Comparison of ENCODE assay signal across 8 mouse cellular contexts in genomic region chr10:57784131-57784875, GRCm38 (mm10). TPM values are rescaled to one million over a fixed set of nuclear protein-coding genes. Genes with fewer than 3 reads are reported as not detected.
DNase-seq lines count a peak whose midpoint lies in the region; ATAC-seq and TF ChIP-seq lines count a peak whose summit lies in the region.

No protein-coding gene starts in this region.

- peak; percentile 15 for DNase-seq in Patski (ENCODE audit: low read depth, low spot score)
- DNase-seq in cerebellum, adult 18-20 months = peak; percentile 66 to 70
- DNase-seq in heart, postnatal 14 days = peak; percentile 70 to 72
- peak; percentile 67 to 71 for DNase-seq in layer of hippocampus, adult 8-10 months (ENCODE audit: low spot score in 2 of 2)
- peak; percentile 80 for DNase-seq in lung, postnatal 10 days
- DNase-seq in right cerebral cortex, adult 2 months (ENCODE audit: low spot score in 2 of 2) = peak; percentile 76 to 78

- peak overlapping the region; percentile 48 for H3K4me2 ChIP-seq in forebrain, embryonic 15.5 days (replicated peaks)

- 2% methylated on average over 7 of the region's 7 CpGs for WGBS in forebrain, embryonic 15.5 days

- peak overlapping the region; percentile 88 for H3K27ac ChIP-seq in forebrain, embryonic 15.5 days (replicated peaks)

- POLR2A ChIA-PET in Patski (lab: Charles Lee) = interaction anchor here (0.6 kb wide), 1 partner anchor 679 kb away, joined by 5 read pairs; no protein-coding TSS in a partner anchor

- H3K4me3 ChIP-seq in forebrain, embryonic 15.5 days = peak overlapping the region; percentile 39

- H3K36me3 ChIP-seq in forebrain, embryonic 15.5 days = no peaks in the 10 kb centered on the region

- H3K4me1 ChIP-seq in forebrain, embryonic 15.5 days = peaks cover 38% of the 10 kb centered on the region

- CTCF ChIA-PET in Patski (lab: Charles Lee) = no interaction called here

- intact Hi-C loops in heart, postnatal 14 days (cut with DNase I) = no loop called here

- H3K9me3 ChIP-seq in forebrain, embryonic 15.5 days = no peaks in the 10 kb centered on the region

- in situ Hi-C loops in Patski (cut with MboI; ENCODE audit: low pct_unique_long_range_greater_than_20kb) = no loop called here

- peaks cover 15% of the 10 kb centered on the region for H3K27me3 ChIP-seq in Patski
- no peaks in the 10 kb centered on the region for H3K27me3 ChIP-seq in forebrain, embryonic 15.5 days

- ATAC-seq in Patski = no peak
- peak; percentile 89 for ATAC-seq in forebrain, embryonic 15.5 days (replicated peaks)
- ATAC-seq in megakaryocyte progenitor cell, adult 5-6 weeks (replicated peaks; ENCODE audit: poor library complexity) = no peak; the same call in 1 of the 2 replicates

- no peak for TF ChIP-seq CTCF in Patski (IDR thresholded peaks at IDR 0.05)

- peak overlapping the region; percentile 45 for H3K9ac ChIP-seq in forebrain, embryonic 15.5 days (replicated peaks)

RNA-seq across cellular contexts. Expression of gene Fabp7, which starts 0.4 kb away (rescaled TPM):
- 0.58 TPM for polyA plus RNA-seq in Patski (2021)
- polyA plus RNA-seq in forebrain, embryonic 15.5 days (2015; fragmentation: Nextera tagmentation; extraction: Ambion mirVana) = 1,454 and 1,621 TPM in 2 replicates
- total RNA-seq in heart, postnatal 14 days (2021) = 1 to 10 TPM; 1.9 to 2.9 TPM
- 10 to 100 TPM; 38.4 to 81.4 (median 63.9) TPM for total RNA-seq in layer of hippocampus, adult 8-10 months (2022)
- total RNA-seq in megakaryocyte progenitor cell, adult 5-6 weeks (2015) = not detected in 2 replicates
- not detected in 2 replicates for total RNA-seq in megakaryocyte progenitor cell, adult 5-6 weeks (2017)

RNA-seq across cellular contexts. Expression of gene Smpdl3a, which starts 9.8 kb away (rescaled TPM):
- polyA plus RNA-seq in Patski (2021) = 0.31 TPM
- 13.1 and 15.9 TPM in 2 replicates for polyA plus RNA-seq in forebrain, embryonic 15.5 days (2015; fragmentation: Nextera tagmentation; extraction: Ambion mirVana)
- 10 to 100 TPM; 50.3 to 54.0 TPM for total RNA-seq in heart, postnatal 14 days (2021)
- 10 to 100 TPM; 22.2 to 23.9 (median 22.6) TPM for total RNA-seq in layer of hippocampus, adult 8-10 months (2022)
- 100 and 106 TPM in 2 replicates for total RNA-seq in megakaryocyte progenitor cell, adult 5-6 weeks (2015)
- 42.8 and 48.9 TPM in 2 replicates for total RNA-seq in megakaryocyte progenitor cell, adult 5-6 weeks (2017)

Comparison
In these comparisons a context has a peak if more than half of its experiments do, and no peak if none do; other contexts are left out.
1. DNase-seq: peak in every context shown above with its lines; median percentile 80 in lung, postnatal 10 days; 77 in right cerebral cortex, adult 2 months; 71 in heart, postnatal 14 days; 69 in layer of hippocampus, adult 8-10 months; 68 in cerebellum, adult 18-20 months; 15 in Patski.
2. RNA of gene Fabp7, which starts 0.4 kb away (total RNA-seq): 38.4 to 81.4 TPM in layer of hippocampus, adult 8-10 months; 1.9 to 2.9 TPM in heart, postnatal 14 days and not detected in megakaryocyte progenitor cell, adult 5-6 weeks; every median in the first group is over 10 times any median in the second.